Mouse (Mus musculus) layer of hippocampus, postnatal 10 days (tissue): ENCODE measurements around the gene Kazald1. TPM values are rescaled to one million over a fixed set of nuclear protein-coding genes. Genes with fewer than 3 reads are reported as not detected.

ENCODE experiments used
- DNase-seq, 2 experiments: peaks; one replicate each; pipeline ENCODE4 v3.0.0; 2021; ENCODE audit warnings: low spot score in 2 of 2
- total RNA-seq, 2 experiments: library from RNA; stranded (reverse); gene quantifications; 2 replicates each; pipeline ENCODE4 v1.2.3; 2021

The Kazald1 gene
- total RNA-seq, 2 experiments from 2014 or later = 1.8 to 2.1 TPM

GRCm38 (mm10) chr19:45047935-45048643, 27.0 kb upstream of the Kazald1 start:
- peak; percentile 66 to 68 for DNase-seq

GRCm38 (mm10) chr19:45048644-45049365, 26.2 kb upstream of the Kazald1 start:
- no peak for DNase-seq

GRCm38 (mm10) chr19:45049523-45049922, 25.5 kb upstream of the Kazald1 start:
- DNase-seq = no peak

- DNase-seq = no peak
Measured at GRCm38 (mm10) chr19:45053451-45053850, 21.6 kb upstream of the Kazald1 start.

- no peak for DNase-seq
Measured at GRCm38 (mm10) chr19:45054892-45055690, 19.9 kb upstream of the Kazald1 start.

GRCm38 (mm10) chr19:45056364-45056763, 18.7 kb upstream of the Kazald1 start:
- DNase-seq = no peak

- DNase-seq = no peak
Measured at GRCm38 (mm10) chr19:45056908-45057698, 17.9 kb upstream of the Kazald1 start.

- peak in 1 of 2 experiments; percentile 45 for DNase-seq
Measured at GRCm38 (mm10) chr19:45057724-45058112, 17.3 kb upstream of the Kazald1 start.

- DNase-seq = peak; percentile 91 to 92
Measured at GRCm38 (mm10) chr19:45058113-45058839, 16.8 kb upstream of the Kazald1 start.

GRCm38 (mm10) chr19:45058841-45059240, 16.2 kb upstream of the Kazald1 start:
- no peak for DNase-seq

- peak in 1 of 2 experiments; percentile 53 for DNase-seq
Measured at GRCm38 (mm10) chr19:45063565-45064292, 11.3 kb upstream of the Kazald1 start.

GRCm38 (mm10) chr19:45065226-45065625, 9.8 kb upstream of the Kazald1 start:
- DNase-seq = no peak

- DNase-seq = no peak
Measured at GRCm38 (mm10) chr19:45067170-45067569, 7.9 kb upstream of the Kazald1 start.

- no peak for DNase-seq
Measured at GRCm38 (mm10) chr19:45067758-45068510, 7.1 kb upstream of the Kazald1 start.

GRCm38 (mm10) chr19:45073871-45074542, 1.0 kb upstream of the Kazald1 start:
- peak; percentile 88 to 89 for DNase-seq

- no peak for DNase-seq
Measured at GRCm38 (mm10) chr19:45075323-45076035, 438 bp downstream of the Kazald1 start.

- DNase-seq = no peak
Measured at GRCm38 (mm10) chr19:45076036-45076575, 1.1 kb downstream of the Kazald1 start.
